22 mouse cellular contexts compared by ENCODE assay signal in genomic region chr13:81094513-81094912, GRCm38 (mm10).
A peak's percentile ranks its signal among the peaks of the same experiment; 100 is the strongest.
DNase-seq lines count a peak whose midpoint lies in the region; ATAC-seq lines count a peak whose summit lies in the region.
"Had no signal": no experiment of that assay in that cellular context is flagged by ENCODE, and none has a peak within 500 bp of the region (broad histone marks: within the 10 kb centered on the region; RNA-seq: fewer than 3 reads in every experiment).

No protein-coding gene starts in this region.

- 61% methylated on average over 6 of the region's 6 CpGs for WGBS in heart, embryonic 12.5 days
- 55% methylated on average over 6 of the region's 6 CpGs for WGBS in lung, embryonic 16.5 days
- 91% methylated on average over 6 of the region's 6 CpGs for WGBS in midbrain, embryonic 10.5 days

- peak; percentile 87 for DNase-seq in heart, adult 11 months
- peak; percentile 11 to 66 for DNase-seq in left cerebral cortex, postnatal 14 days (ENCODE audit: low spot score in 2 of 2)
- no peak for DNase-seq in left cerebral cortex, adult 8-10 months (ENCODE audit: low spot score in 2 of 2)
- DNase-seq in adipocyte (ENCODE audit: low spot score): peak; percentile 5
- DNase-seq in midbrain, embryonic 10.5 days (ENCODE audit: low spot score): no peak
- DNase-seq: adrenal gland, postnatal 36 days; cerebellum, adult 8-10 months; forebrain, postnatal 0 days; kidney, adult 9 months; retina, postnatal 1 day; thymus, postnatal 14 days had no signal

- H3K36me3 ChIP-seq in heart, embryonic 12.5 days: no peaks in the 10 kb centered on the region
- H3K36me3 ChIP-seq in lung, embryonic 16.5 days (ENCODE audit: control insufficient read depth, insufficient read depth, low read length): no peaks in the 10 kb centered on the region
- H3K36me3 ChIP-seq in midbrain, embryonic 10.5 days: peaks cover 57% of the 10 kb centered on the region
- H3K36me3 ChIP-seq: embryonic facial prominence, embryonic 13.5 days; limb, embryonic 13.5 days; liver, embryonic 15.5 days had no signal

- H3K4me3 ChIP-seq in heart, embryonic 12.5 days: no peak overlapping the region
- no peak overlapping the region for H3K4me3 ChIP-seq in lung, embryonic 16.5 days (ENCODE audit: low read length)
- H3K4me3 ChIP-seq in midbrain, embryonic 10.5 days: no peak overlapping the region
- H3K4me3 ChIP-seq: embryonic facial prominence, embryonic 13.5 days; limb, embryonic 13.5 days; liver, embryonic 15.5 days; megakaryocyte, embryonic 14.5 days had no signal

- H3K27me3 ChIP-seq in heart, embryonic 12.5 days (replicated peaks): no peaks in the 10 kb centered on the region
- H3K27me3 ChIP-seq in lung, embryonic 16.5 days (ENCODE audit: control insufficient read depth, insufficient read depth, low read depth, low read length): no peaks in the 10 kb centered on the region
- H3K27me3 ChIP-seq in midbrain, embryonic 10.5 days (ENCODE audit: low read depth, poor library complexity, severe bottlenecking): no peaks in the 10 kb centered on the region
- H3K27me3 ChIP-seq: embryonic facial prominence, embryonic 13.5 days; limb, embryonic 13.5 days; liver, embryonic 15.5 days; megakaryocyte, embryonic 14.5 days; Patski had no signal

- H3K4me1 ChIP-seq in heart, embryonic 12.5 days (replicated peaks): no peaks in the 10 kb centered on the region
- peaks cover 3% of the 10 kb centered on the region; the same call in 1 of the 2 replicates for H3K4me1 ChIP-seq in lung, embryonic 16.5 days (replicated peaks; ENCODE audit: control insufficient read depth, insufficient read depth, low read length)
- no peaks in the 10 kb centered on the region for H3K4me1 ChIP-seq in midbrain, embryonic 10.5 days
- H3K4me1 ChIP-seq: embryonic facial prominence, embryonic 13.5 days; limb, embryonic 13.5 days; liver, embryonic 15.5 days; megakaryocyte, embryonic 14.5 days had no signal

- H3K4me2 ChIP-seq in heart, embryonic 12.5 days: no peak overlapping the region
- H3K4me2 ChIP-seq in lung, embryonic 16.5 days (ENCODE audit: low read depth, low read length): no peak overlapping the region
- H3K4me2 ChIP-seq: embryonic facial prominence, embryonic 13.5 days; limb, embryonic 13.5 days; liver, embryonic 15.5 days had no signal

- ATAC-seq in heart, embryonic 12.5 days (ENCODE audit: insufficient number of reproducible peaks, low FRiP score): no peak
- no peak for ATAC-seq in lung, embryonic 16.5 days (ENCODE audit: low read depth)
- ATAC-seq in CD4-positive, CD25-positive, alpha-beta regulatory T cell, adult 4 months: no peak
- ATAC-seq: forebrain, postnatal 0 days; hindbrain, embryonic 16.5 days; midbrain, embryonic 16.5 days; Patski had no signal

- intact Hi-C loops in left cerebral cortex, postnatal 14 days (cut with DNase I): no loop called here

- no peak overlapping the region for H3K9ac ChIP-seq in heart, embryonic 12.5 days
- H3K9ac ChIP-seq in lung, embryonic 16.5 days (ENCODE audit: low read length): no peak overlapping the region; the same call in 1 of the 2 replicates
- H3K9ac ChIP-seq: embryonic facial prominence, embryonic 13.5 days; forebrain, postnatal 0 days; limb, embryonic 13.5 days; liver, embryonic 15.5 days had no signal

- no peaks in the 10 kb centered on the region for H3K9me3 ChIP-seq in heart, embryonic 12.5 days (replicated peaks)
- H3K9me3 ChIP-seq in lung, embryonic 16.5 days (ENCODE audit: control insufficient read depth, low read length): no peaks in the 10 kb centered on the region
- no peaks in the 10 kb centered on the region for H3K9me3 ChIP-seq in midbrain, embryonic 10.5 days (replicated peaks)
- H3K9me3 ChIP-seq: embryonic facial prominence, embryonic 13.5 days; limb, embryonic 13.5 days; liver, embryonic 15.5 days; megakaryocyte, embryonic 14.5 days had no signal

- no peak overlapping the region for H3K27ac ChIP-seq in heart, embryonic 12.5 days (ENCODE audit: poor library complexity, severe bottlenecking)
- H3K27ac ChIP-seq in lung, embryonic 16.5 days (ENCODE audit: low read length): peak overlapping the region; percentile 79
- H3K27ac ChIP-seq in midbrain, embryonic 10.5 days (replicated peaks): no peak overlapping the region
- H3K27ac ChIP-seq: embryonic facial prominence, embryonic 13.5 days; limb, embryonic 13.5 days; liver, embryonic 15.5 days; stomach, postnatal 0 days had no signal

Comparison
In these comparisons a context has a peak if more than half of its experiments do, and no peak if none do; other contexts are left out.
1. DNase-seq: peak in heart, adult 11 months (single experiment), left cerebral cortex, postnatal 14 days (2 of 2) and adipocyte (single experiment); none in left cerebral cortex, adult 8-10 months (0 of 2) and midbrain, embryonic 10.5 days (single experiment).